Mouse (Mus musculus): Measurements from ENCODE around the gene Sdk1. TPM values are rescaled to one million over a fixed set of nuclear protein-coding genes. Genes with fewer than 3 reads are reported as not detected.

Gene Sdk1
- polyA plus RNA-seq, 1 experiment from 2014 or later = 0.10 TPM

DNA sequence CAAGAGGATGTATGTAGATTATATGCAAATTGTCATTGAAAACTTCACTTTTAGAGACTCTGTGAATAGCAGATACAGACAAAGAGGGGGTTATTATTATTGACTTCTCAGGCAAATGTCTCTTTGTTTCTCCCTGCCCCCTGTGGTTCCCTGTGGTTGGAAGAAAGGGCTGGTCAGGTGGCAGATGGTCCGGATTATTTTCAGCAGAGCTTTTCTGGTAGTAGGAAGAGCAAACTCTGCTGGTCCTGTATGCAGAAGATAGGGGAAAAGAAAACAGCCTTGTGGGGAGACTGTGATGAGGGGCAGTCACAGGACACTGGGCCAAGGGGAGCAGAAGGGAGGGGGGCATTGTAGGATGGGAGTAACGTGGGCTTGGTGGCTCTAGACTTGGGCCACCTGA, 147.2 kb downstream of the Sdk1 start:
- no peak overlapping the region for H3K4me3 ChIP-seq (replicated peaks)
- WGBS (ENCODE audit: insufficient replicate concordance) = 50% methylated on average over 2 of the region's 2 CpGs
- H3K9me3 ChIP-seq (replicated peaks) = no peaks in the 10 kb centered on the region
- ATAC-seq (ENCODE audit: low read depth) = no peak
- H3K4me1 ChIP-seq (replicated peaks) = no peaks in the 10 kb centered on the region
- no peak for DNase-seq
- H3K27me3 ChIP-seq = no peaks in the 10 kb centered on the region
- no peaks in the 10 kb centered on the region for H3K36me3 ChIP-seq
- no peak overlapping the region for H3K4me2 ChIP-seq
- H3K27ac ChIP-seq = no peak overlapping the region
- H3K9ac ChIP-seq = no peak overlapping the region

DNA sequence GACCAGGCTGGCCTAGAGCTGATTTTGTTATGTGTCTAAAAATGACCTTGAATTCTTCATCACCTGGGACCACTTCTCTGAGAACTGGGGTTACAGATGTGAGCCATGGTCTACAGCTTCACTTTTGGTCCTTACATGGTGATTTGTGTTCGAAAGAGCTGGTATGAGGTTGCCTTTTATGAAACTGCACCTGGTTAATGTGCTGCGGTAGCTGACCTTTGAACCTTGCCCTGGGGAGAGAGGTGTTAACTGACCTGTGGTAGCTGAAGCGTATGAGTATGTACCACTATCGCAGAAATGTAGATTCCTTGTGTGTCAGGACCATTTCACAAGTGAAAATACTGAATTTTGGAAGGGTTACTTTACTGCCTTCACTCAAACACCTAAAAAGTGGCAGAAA, 149.3 kb downstream of the Sdk1 start:
- H3K27me3 ChIP-seq = no peaks in the 10 kb centered on the region
- WGBS (ENCODE audit: insufficient replicate concordance) = 59% methylated on average over 4 of the region's 4 CpGs
- ATAC-seq (ENCODE audit: low read depth) (no peak), DNase-seq (no peak)
- H3K27ac ChIP-seq = no peak overlapping the region
- H3K36me3 ChIP-seq = no peaks in the 10 kb centered on the region
- no peak overlapping the region for H3K9ac ChIP-seq
- H3K4me1 ChIP-seq (replicated peaks) = no peaks in the 10 kb centered on the region
- no peak overlapping the region for H3K4me3 ChIP-seq (replicated peaks)
- H3K9me3 ChIP-seq (replicated peaks) = no peaks in the 10 kb centered on the region
- no peak overlapping the region for H3K4me2 ChIP-seq

DNA sequence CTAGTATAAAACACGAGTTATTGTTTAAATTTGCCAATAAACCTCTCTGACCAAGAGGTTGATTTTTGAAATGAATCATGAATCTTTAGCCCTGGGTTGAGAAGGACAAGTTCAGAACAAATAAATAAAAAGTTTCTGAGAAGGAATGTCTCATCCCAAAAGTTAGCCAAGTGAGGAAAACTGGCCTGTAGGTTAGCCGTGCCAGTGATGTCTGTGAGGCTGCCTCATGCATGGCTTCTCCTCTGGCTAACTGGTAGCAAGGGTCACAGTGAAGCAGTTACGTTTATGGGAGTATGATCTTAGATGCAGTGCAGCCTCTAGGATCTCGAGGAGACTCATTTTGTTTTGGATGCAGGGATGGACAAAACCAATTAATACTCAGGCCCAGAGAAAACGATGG, 149.9 kb downstream of the Sdk1 start:
- Histone ChIP-seq H3K4me2 (no peak overlapping the region), H3K4me1 (replicated peaks) (no peaks in the 10 kb centered on the region), H3K27me3 (no peaks in the 10 kb centered on the region), H3K36me3 (no peaks in the 10 kb centered on the region), H3K4me3 (replicated peaks) (no peak overlapping the region), H3K27ac (no peak overlapping the region), H3K9ac (no peak overlapping the region), H3K9me3 (replicated peaks) (no peaks in the 10 kb centered on the region)
- WGBS (ENCODE audit: insufficient replicate concordance) = 44% methylated on average over 5 of the region's 5 CpGs
- ATAC-seq (ENCODE audit: low read depth) (no peak), DNase-seq (no peak)

DNA sequence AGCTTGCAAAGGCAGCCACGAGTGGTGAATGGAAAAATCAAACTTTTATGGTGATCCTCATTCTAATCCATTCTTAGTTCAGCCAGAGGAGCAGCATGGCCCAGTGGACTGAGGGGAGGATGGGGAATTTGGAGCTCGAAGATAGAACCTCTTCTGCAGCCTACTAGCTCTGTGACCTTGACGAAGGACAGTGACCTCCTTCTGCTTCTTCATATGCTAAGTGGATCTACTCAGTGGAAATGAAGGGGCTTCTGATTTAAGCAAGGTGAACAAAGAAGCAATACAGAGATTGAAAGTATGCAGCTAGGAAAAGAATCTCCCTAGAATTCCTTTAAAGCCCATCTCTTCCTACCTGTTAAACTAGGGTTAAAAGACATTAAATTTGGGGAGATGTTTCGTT, 152.6 kb downstream of the Sdk1 start:
- Histone ChIP-seq H3K4me1 (replicated peaks) (no peaks in the 10 kb centered on the region), H3K36me3 (no peaks in the 10 kb centered on the region), H3K4me3 (replicated peaks) (no peak overlapping the region), H3K9me3 (replicated peaks) (no peaks in the 10 kb centered on the region), H3K9ac (no peak overlapping the region), H3K27ac (no peak overlapping the region), H3K4me2 (no peak overlapping the region), H3K27me3 (no peaks in the 10 kb centered on the region)
- 55% methylated on average over 4 of the region's 4 CpGs for WGBS (ENCODE audit: insufficient replicate concordance)
- no peak for ATAC-seq (ENCODE audit: low read depth)
- no peak for DNase-seq

DNA sequence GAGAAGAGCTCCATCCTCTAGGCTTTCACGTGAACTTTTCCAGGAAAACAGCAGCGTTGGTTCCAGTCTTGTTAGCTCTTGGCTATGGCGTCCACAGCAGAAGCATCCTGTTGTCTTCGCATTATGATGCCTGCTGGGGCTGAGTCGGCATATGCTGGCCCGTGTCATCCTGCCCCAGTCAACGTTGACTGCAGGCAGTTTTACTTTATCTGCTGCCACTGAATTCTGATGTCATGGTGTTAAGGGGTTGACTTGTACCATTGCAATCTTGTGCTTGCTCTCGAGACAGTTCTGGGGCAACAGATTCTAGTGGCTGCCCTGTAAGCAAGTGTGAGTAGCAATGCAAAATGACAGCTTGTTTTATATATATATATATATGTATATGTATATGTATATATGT, 153.3 kb downstream of the Sdk1 start:
- no peak overlapping the region for H3K27ac ChIP-seq
- no peaks in the 10 kb centered on the region for H3K36me3 ChIP-seq
- no peaks in the 10 kb centered on the region for H3K4me1 ChIP-seq (replicated peaks)
- no peak overlapping the region for H3K9ac ChIP-seq
- no peaks in the 10 kb centered on the region for H3K27me3 ChIP-seq
- no peaks in the 10 kb centered on the region for H3K9me3 ChIP-seq (replicated peaks)
- H3K4me2 ChIP-seq = no peak overlapping the region
- ATAC-seq (ENCODE audit: low read depth) (no peak), DNase-seq (no peak)
- 66% methylated on average over 8 of the region's 8 CpGs for WGBS (ENCODE audit: insufficient replicate concordance)
- H3K4me3 ChIP-seq (replicated peaks) = no peak overlapping the region

DNA sequence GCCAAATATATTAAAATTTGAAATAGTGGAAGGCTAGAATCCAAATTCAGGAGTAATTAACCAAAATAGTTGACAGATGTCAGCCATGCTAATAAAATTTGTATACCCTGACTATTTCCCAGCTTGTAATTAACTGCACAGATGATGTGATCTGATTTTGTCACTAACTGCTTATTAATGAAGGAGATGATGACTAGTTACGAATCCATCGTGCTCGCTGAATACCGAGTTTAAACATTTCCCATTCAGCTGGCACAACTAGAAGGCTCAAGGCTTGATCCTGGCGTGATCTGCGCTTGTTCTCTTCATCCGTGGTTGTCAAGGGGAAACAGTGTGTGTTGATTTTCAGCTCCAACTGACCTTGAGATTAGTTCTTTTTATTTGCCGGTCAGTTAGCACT, 162.5 kb downstream of the Sdk1 start:
- Histone ChIP-seq H3K4me3 (replicated peaks) (no peak overlapping the region), H3K4me1 (replicated peaks) (no peaks in the 10 kb centered on the region), H3K27ac (no peak overlapping the region), H3K36me3 (no peaks in the 10 kb centered on the region), H3K4me2 (no peak overlapping the region), H3K27me3 (no peaks in the 10 kb centered on the region), H3K9ac (no peak overlapping the region), H3K9me3 (replicated peaks) (no peaks in the 10 kb centered on the region)
- no peak for DNase-seq
- no peak for ATAC-seq (ENCODE audit: low read depth)
- WGBS (ENCODE audit: insufficient replicate concordance) = 68% methylated on average over 8 of the region's 8 CpGs

DNA sequence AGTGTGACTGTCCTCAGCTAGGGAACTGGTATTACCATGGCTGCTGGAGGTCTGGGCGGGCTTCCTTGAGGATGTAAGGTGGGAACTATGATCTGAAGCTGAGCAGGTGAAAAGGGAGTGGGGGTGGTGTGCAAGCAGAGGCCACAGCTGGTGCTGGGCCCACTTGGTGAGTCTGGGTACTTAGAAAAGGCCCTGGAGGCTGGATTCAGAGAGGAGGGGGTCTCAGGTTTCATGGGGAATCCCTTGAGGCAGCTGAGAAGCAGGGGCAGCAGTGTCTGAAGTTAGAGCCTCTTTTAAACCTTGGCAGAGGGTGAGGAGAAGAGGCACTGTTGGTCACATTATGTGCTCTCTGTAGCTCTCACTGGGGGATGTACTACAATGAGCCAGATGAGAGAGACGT, 163.4 kb downstream of the Sdk1 start:
- Histone ChIP-seq H3K36me3 (no peaks in the 10 kb centered on the region), H3K27ac (no peak overlapping the region), H3K4me3 (replicated peaks) (no peak overlapping the region), H3K4me2 (no peak overlapping the region), H3K9me3 (replicated peaks) (no peaks in the 10 kb centered on the region), H3K4me1 (replicated peaks) (no peaks in the 10 kb centered on the region), H3K9ac (no peak overlapping the region), H3K27me3 (no peaks in the 10 kb centered on the region)
- no peak for ATAC-seq (ENCODE audit: low read depth)
- 24% methylated on average over 2 of the region's 2 CpGs for WGBS (ENCODE audit: insufficient replicate concordance)
- no peak for DNase-seq

DNA sequence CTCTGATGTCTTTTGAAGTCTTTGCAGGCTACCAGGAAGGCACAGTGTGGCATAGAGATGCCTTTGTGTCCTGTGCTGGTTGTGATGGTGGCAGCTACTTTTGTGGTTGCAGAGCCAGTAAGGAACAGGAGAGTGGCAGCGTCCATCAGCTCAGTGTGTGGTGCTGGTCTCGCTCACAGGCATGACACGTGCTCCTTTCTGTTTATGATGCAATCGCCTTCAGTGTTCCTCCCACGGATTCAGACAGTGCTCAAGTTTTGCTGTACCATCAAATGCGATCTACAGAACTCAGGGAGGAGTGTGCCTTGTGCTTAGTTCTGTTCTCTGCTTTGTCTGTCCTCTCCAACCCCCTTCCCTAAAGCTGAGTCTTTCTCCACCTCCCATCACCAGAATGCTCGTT, 165.6 kb downstream of the Sdk1 start:
- H3K9ac ChIP-seq = no peak overlapping the region
- no peaks in the 10 kb centered on the region for H3K9me3 ChIP-seq (replicated peaks)
- no peak overlapping the region for H3K4me2 ChIP-seq
- H3K4me3 ChIP-seq (replicated peaks) = no peak overlapping the region
- no peak for DNase-seq
- no peaks in the 10 kb centered on the region for H3K4me1 ChIP-seq (replicated peaks)
- no peaks in the 10 kb centered on the region for H3K27me3 ChIP-seq
- 47% methylated on average over 7 of the region's 7 CpGs for WGBS (ENCODE audit: insufficient replicate concordance)
- no peak for ATAC-seq (ENCODE audit: low read depth)
- no peaks in the 10 kb centered on the region for H3K36me3 ChIP-seq
- H3K27ac ChIP-seq = no peak overlapping the region

DNA sequence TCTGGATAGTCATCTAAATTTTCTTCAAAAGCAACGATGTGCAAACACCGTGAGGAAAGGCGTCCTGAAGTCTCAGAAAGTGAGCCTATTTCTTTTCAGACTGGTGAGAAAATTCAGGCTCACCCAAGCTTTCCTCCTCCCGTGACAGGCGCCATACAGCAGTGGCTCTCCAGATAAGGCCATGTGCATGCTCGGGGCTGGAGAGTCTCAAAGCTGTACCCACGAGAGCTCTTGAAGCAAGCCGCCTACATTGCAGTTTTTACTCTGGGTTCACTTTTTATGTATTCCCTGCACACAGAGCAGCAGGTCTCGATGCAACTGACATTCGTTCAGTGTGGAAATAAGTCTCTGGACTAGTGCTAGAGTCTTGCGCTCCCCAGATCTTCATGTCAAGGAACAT, 171.7 kb downstream of the Sdk1 start:
- H3K4me2 ChIP-seq = no peak overlapping the region
- ATAC-seq (ENCODE audit: low read depth) = no peak
- no peaks in the 10 kb centered on the region for H3K27me3 ChIP-seq
- no peak overlapping the region for H3K27ac ChIP-seq
- H3K9me3 ChIP-seq (replicated peaks) = no peaks in the 10 kb centered on the region
- no peak overlapping the region for H3K9ac ChIP-seq
- no peaks in the 10 kb centered on the region for H3K36me3 ChIP-seq
- no peak for DNase-seq
- 59% methylated on average over 11 of the region's 11 CpGs for WGBS (ENCODE audit: insufficient replicate concordance)
- no peak overlapping the region for H3K4me3 ChIP-seq (replicated peaks)
- no peaks in the 10 kb centered on the region for H3K4me1 ChIP-seq (replicated peaks)

DNA sequence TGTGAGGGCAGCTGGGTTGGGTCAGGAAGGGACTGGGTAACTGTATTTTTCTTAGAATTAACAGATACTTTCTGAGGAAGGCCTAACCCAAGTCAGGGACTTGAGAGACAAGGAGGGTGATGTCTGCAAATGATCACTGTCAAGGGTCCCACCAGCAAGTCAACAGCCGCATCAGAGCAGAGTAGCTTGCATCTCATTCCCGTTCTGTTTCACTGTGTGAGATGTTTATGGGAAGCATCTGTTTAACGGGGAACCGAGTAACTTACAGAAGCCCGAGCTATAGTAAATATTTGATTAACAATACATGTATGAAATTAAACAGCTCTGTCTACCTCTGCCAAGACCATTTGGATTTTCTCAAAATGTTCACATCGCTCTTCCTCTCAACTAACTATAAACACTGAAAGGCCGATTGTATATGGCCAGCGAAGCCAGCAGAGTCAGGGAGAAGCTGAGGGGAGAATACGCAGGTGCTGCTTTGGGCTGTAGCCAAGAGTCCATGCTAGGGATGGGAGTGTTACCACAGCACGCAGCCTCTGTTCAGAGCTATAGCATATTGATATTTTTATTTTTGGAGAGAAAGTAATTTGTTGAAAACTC, 174.5 kb downstream of the Sdk1 start:
- Histone ChIP-seq H3K27ac (no peak overlapping the region), H3K9ac (no peak overlapping the region), H3K27me3 (no peaks in the 10 kb centered on the region), H3K4me2 (no peak overlapping the region), H3K36me3 (no peaks in the 10 kb centered on the region), H3K4me3 (replicated peaks) (no peak overlapping the region), H3K4me1 (replicated peaks) (no peaks in the 10 kb centered on the region), H3K9me3 (replicated peaks) (no peaks in the 10 kb centered on the region)
- DNase-seq (no peak), ATAC-seq (ENCODE audit: low read depth) (no peak)
- 62% methylated on average over 10 of the region's 10 CpGs for whole genome bisulfite sequencing (ENCODE audit: insufficient replicate concordance)

DNA sequence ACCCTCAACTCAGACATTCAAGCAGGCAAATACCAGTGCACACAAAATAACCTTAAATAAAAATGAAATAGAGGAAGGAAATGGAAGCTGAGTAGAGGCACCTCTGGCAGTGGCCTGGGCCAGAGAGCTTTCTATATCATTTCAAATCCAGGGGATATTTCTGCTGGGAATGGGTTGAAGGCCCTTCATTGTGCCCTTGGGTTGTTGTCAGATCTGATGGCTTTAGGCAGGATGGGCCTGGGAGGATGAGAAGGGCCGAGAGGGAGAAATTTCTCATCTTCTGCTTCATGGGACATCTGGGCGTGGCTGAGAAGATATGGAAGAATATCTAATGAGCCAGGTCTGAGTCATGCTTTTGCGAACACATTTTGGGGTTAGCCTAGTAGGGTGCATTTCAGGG, 186.8 kb downstream of the Sdk1 start:
- Histone ChIP-seq H3K9ac (no peak overlapping the region), H3K36me3 (no peaks in the 10 kb centered on the region), H3K4me2 (no peak overlapping the region), H3K9me3 (replicated peaks) (no peaks in the 10 kb centered on the region), H3K27ac (no peak overlapping the region), H3K4me3 (replicated peaks) (no peak overlapping the region), H3K4me1 (replicated peaks) (no peaks in the 10 kb centered on the region), H3K27me3 (no peaks in the 10 kb centered on the region)
- DNase-seq (no peak), ATAC-seq (ENCODE audit: low read depth) (no peak)
- WGBS (ENCODE audit: insufficient replicate concordance) = 43% methylated on average over 3 of the region's 3 CpGs

DNA sequence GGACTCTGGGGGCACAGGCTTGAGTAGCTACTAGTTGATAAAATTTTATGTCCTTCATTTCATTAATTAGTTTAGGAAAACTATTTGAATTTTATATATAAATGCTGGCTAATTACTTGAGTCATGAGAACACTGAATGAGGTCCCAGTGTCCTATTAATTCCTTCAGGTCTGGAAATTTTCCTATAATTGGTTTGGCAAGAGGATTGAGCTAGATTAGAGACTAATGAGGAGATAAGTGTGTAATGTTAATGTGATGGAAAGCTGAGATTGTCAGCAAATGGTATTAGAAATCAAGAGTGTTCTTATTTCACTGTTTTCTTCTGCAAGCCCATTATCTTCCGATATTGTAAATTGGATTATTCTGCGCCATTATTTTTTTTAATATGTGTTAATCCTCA, 192.0 kb downstream of the Sdk1 start:
- Histone ChIP-seq H3K4me3 (replicated peaks) (no peak overlapping the region), H3K4me2 (no peak overlapping the region), H3K27me3 (no peaks in the 10 kb centered on the region), H3K4me1 (replicated peaks) (no peaks in the 10 kb centered on the region), H3K27ac (no peak overlapping the region), H3K36me3 (no peaks in the 10 kb centered on the region), H3K9me3 (replicated peaks) (no peaks in the 10 kb centered on the region), H3K9ac (no peak overlapping the region)
- ATAC-seq (ENCODE audit: low read depth) = no peak
- DNase-seq = no peak
- WGBS (ENCODE audit: insufficient replicate concordance) = 75% methylated on average over 2 of the region's 2 CpGs

Measured in liver, embryonic 13.5 days (tissue).